Mouse (Mus musculus) stomach, postnatal 0 days (tissue): ENCODE measurements around the gene Eif3b. TPM values are rescaled to one million over a fixed set of nuclear protein-coding genes. Genes with fewer than 3 reads are reported as not detected.

Experiments used
- ATAC-seq: fragments of 200-750 bp; cut with Nextera tagmentation; 2 replicates; pipeline ENCODE4 v1.8.0; 2017; ENCODE audit not compliant: low FRiP score, low TSS enrichment
- DNase-seq: peaks from one replicate; pipeline ENCODE4 v3.0.0-alpha.2; 2016; ENCODE audit warnings: low spot score
- H3K27ac ChIP-seq: fragments of 300-500 bp; sonication (generic); replicated peaks from 2 replicates; pipeline ENCODE4 v1.5.1; 2014; ENCODE audit warnings: mild to moderate bottlenecking, control low read depth
- H3K27me3 ChIP-seq: fragments of 300-500 bp; sonication (generic); 2 replicates; pipeline ENCODE4 v1.6.1; 2014; ENCODE audit warnings: low read length; ENCODE audit not compliant: control insufficient read depth, insufficient read depth
- H3K36me3 ChIP-seq: fragments of 300-500 bp; sonication (generic); 2 replicates; pipeline ENCODE4 v1.6.1; 2014; ENCODE audit warnings: low read length, mixed read lengths; ENCODE audit not compliant: control insufficient read depth, insufficient read depth
- H3K4me1 ChIP-seq: fragments of 300-500 bp; sonication (generic); replicated peaks from 2 replicates; pipeline ENCODE4 v1.6.1; 2014; ENCODE audit warnings: antibody characterized with exemption; ENCODE audit not compliant: control insufficient read depth, insufficient read depth
- H3K4me2 ChIP-seq: fragments of 300-500 bp; sonication (generic); replicated peaks from 2 replicates; pipeline ENCODE4 v1.6.1; 2014; ENCODE audit warnings: low read depth, mild to moderate bottlenecking, control low read depth, moderate library complexity
- H3K4me3 ChIP-seq: fragments of 300-500 bp; sonication (generic); 2 replicates; pipeline ENCODE4 v1.5.1; 2014; ENCODE audit warnings: low read depth, low read length, control low read depth
- H3K9ac ChIP-seq: fragments of 300-500 bp; sonication (generic); 2 replicates; pipeline ENCODE4 v1.6.1; 2014; ENCODE audit warnings: mild to moderate bottlenecking, low read length, control low read depth, mixed read lengths
- H3K9me3 ChIP-seq: fragments of 300-500 bp; sonication (generic); 2 replicates; pipeline ENCODE4 v1.6.1; 2016; ENCODE audit warnings: low read length; ENCODE audit not compliant: control insufficient read depth
- CTCF ChIP-seq: IDR thresholded peaks from 2 replicates; pipeline ENCODE4 v1.5.1; 2016; ENCODE audit warnings: antibody characterized with exemption, low read depth, mild to moderate bottlenecking, moderate library complexity
- EP300 ChIP-seq: optimal IDR thresholded peaks from 2 replicates; pipeline ENCODE3; 2016; ENCODE audit warnings: antibody characterized with exemption
- WGBS: fragments of 180-500 bp; shearing (Covaris S2); extraction: QIAGEN DNeasy Blood & Tissue Kit; methylation state at CpG from one replicate; pipeline ENCODE4 v1.1.7; 2014; 5-methylcytosine and 5-hydroxymethylcytosine counted together
- polyA plus RNA-seq: library from polyadenylated mRNA; unstranded; fragments of >200 nt; fragmentation: Nextera tagmentation; extraction: Ambion mirVana; gene quantifications from 2 replicates; pipeline ENCODE4 v1.2.1, GENCODE M21; 2015

Gene Eif3b
- polyA plus RNA-seq, 1 experiment from 2014 or later = 61.8 TPM

DNA sequence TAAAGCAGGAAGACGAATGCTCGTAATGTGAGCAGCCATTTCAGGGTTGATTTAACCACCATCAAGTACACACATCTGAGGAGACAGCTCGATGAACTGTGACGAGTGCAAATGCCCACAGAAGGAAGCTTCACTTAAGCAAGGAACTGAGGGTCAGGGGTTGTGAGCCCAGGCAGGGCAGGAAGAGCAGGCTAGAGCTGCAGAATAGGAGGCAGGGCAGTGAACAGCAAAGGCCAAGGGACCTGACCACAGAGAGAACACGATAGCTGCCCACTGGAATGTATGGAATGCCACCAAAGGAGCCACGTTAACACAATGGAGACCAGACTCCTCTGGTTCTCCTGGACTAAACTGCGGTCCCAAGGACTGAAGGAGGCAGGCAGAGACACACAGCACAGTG is 35.6 kb upstream of the Eif3b start:
- Histone ChIP-seq H3K4me1 (no peaks in the 10 kb centered on the region; the same call in 1 of the 2 replicates), H3K4me2 (no peak overlapping the region), H3K4me3 (no peak overlapping the region), H3K36me3 (no peaks in the 10 kb centered on the region), H3K9ac (no peak overlapping the region), H3K27me3 (no peaks in the 10 kb centered on the region), H3K9me3 (no peaks in the 10 kb centered on the region), H3K27ac (no peak overlapping the region)
- WGBS = 23% methylated on average over 7 of the region's 7 CpGs
- no peak for ATAC-seq
- TF ChIP-seq EP300 = no peak
- TF ChIP-seq CTCF = no peak
- DNase-seq = no peak

DNA sequence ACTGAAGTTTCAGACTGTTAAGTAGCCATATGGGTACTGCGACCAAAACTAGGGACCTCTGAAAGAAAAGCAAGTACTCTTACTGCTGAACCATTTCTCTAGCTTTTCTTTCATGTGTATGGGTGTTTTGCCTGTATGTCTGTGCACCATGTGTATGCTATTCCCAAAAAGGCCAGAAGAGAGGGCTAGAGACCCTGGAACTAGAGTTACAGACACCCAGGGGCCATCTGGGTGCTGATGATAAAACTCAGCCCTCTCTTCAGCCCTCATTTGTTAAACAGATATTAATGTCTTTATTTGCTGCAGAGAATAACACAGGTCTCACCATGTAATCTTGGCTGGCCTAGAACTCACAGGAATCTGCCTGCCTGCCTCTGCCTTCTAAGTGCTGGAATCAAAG is 34.7 kb upstream of the Eif3b start:
- no peak for TF ChIP-seq EP300
- no peak; the same call in 1 of the 2 replicates for TF ChIP-seq CTCF
- Histone ChIP-seq H3K4me2 (no peak overlapping the region), H3K9me3 (no peaks in the 10 kb centered on the region), H3K36me3 (no peaks in the 10 kb centered on the region), H3K4me1 (no peaks in the 10 kb centered on the region; the same call in 1 of the 2 replicates), H3K9ac (no peak overlapping the region), H3K4me3 (no peak overlapping the region), H3K27ac (no peak overlapping the region), H3K27me3 (no peaks in the 10 kb centered on the region)
- no peak for ATAC-seq
- 75% methylated on average over 1 of the region's 1 CpGs for WGBS
- no peak for DNase-seq

DNA sequence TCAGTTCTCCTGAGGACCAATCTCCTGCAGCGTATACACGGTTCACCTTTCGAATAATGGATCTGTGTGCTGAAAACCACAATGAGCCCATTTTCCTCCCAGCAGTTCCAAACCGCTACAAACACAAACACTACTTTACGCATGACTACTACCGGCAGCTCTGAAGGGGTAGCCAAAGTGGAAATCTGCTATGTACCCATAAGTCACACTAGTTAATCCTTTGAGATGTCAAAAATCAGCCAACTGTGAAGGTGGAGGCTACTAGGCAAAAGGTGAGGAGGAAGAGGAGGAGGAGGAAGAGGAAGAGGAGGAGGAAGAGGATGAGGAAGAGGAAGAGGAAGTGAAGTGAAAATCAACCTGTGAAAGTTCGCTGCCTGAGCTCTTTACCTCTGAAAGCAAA is 31.9 kb upstream of the Eif3b start:
- Histone ChIP-seq H3K27me3 (no peaks in the 10 kb centered on the region), H3K27ac (no peak overlapping the region), H3K36me3 (no peaks in the 10 kb centered on the region), H3K9me3 (no peaks in the 10 kb centered on the region), H3K4me2 (no peak overlapping the region), H3K4me3 (no peak overlapping the region), H3K4me1 (no peaks in the 10 kb centered on the region; the same call in 1 of the 2 replicates), H3K9ac (no peak overlapping the region)
- TF ChIP-seq EP300 = no peak
- no peak for TF ChIP-seq CTCF
- 89% methylated on average over 7 of the region's 7 CpGs for WGBS
- no peak for DNase-seq
- no peak for ATAC-seq

DNA sequence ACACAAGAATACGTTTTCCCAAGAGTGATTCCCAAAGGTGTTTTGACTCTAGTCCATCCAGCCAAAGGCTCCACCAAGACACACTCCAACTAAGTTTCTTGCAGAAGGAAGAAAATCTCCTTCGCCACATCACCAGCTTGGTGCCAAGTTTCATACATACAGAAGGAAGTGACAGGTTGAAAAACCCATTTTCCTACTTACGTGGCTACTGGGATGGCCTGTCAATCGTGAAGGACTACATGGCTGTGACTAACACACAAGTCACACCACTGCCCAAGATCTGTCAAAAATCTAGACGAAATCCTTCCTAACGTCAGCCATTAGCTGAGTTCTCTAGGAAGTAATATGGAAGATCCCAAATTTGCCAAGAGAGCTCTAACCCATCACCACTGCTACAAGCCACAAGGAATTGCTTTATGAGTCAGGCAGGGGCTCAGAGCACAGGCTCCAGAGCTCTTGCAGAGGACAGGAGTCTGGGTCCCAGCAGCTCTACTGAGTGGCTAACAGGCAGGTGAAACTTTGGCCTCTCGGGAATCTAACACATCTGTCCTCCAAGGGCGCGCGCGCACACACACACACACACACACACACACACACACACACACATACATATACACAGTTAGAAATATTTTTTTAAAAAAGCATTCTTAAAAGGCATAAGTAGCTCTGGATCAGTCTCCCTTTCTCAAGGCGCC is 31.2 kb upstream of the Eif3b start:
- ATAC-seq (no peak), DNase-seq (no peak)
- Histone ChIP-seq H3K27ac (no peak overlapping the region), H3K36me3 (no peaks in the 10 kb centered on the region), H3K9ac (no peak overlapping the region), H3K4me2 (peak overlapping the region; percentile 97), H3K9me3 (no peaks in the 10 kb centered on the region), H3K4me3 (no peak overlapping the region), H3K4me1 (no peaks in the 10 kb centered on the region; the same call in 1 of the 2 replicates), H3K27me3 (no peaks in the 10 kb centered on the region)
- TF ChIP-seq CTCF (no peak), EP300 (no peak)
- WGBS = 64% methylated on average over 12 of the region's 12 CpGs

GRCm38 (mm10) chr5:140388588-140389576 is 30.2 kb upstream of the Eif3b start, which contains the start of gene Snx8:
Snx8 (minus strand) TSS chr5:140389262.
- TF ChIP-seq CTCF = no peak
- TF ChIP-seq EP300 = no peak
- H3K36me3 ChIP-seq = no peaks in the 10 kb centered on the region
- WGBS = under 1% methylated on average over 59 of the region's 63 CpGs

More at GRCm38 (mm10) chr5:140388588-140389576, 30.2 kb upstream of the Eif3b start, which contains the start of gene Snx8:
- Histone ChIP-seq H3K27me3 (no peaks in the 10 kb centered on the region), H3K9ac (peak within 1 kb of the TSS; percentile 67), H3K4me2 (peak within 1 kb of the TSS; percentile 97), H3K4me1 (no peaks in the 10 kb centered on the region), H3K4me3 (peak within 1 kb of the TSS; percentile 58), H3K27ac (peak within 1 kb of the TSS; percentile 45; the same call in 1 of the 2 replicates), H3K9me3 (no peaks in the 10 kb centered on the region)
- ATAC-seq = peak; percentile 93
- DNase-seq = peak; percentile 99
